In genomic region chr8:71366771-71367528, GRCm38 (mm10) we compare ENCODE assay signal across 8 mouse cellular contexts. TPM values are rescaled to one million over a fixed set of nuclear protein-coding genes. Genes with fewer than 3 reads are reported as not detected.
DNase-seq lines count a peak whose midpoint lies in the region; ATAC-seq and TF ChIP-seq lines count a peak whose summit lies in the region.

Gene Use1 (plus strand): TSS chr8:71366848.

- DNase-seq in G1E (ENCODE audit: low spot score), result peak; percentile 59
- peak; percentile 91 to 95 for DNase-seq in cerebellum, adult 18-20 months
- peak; percentile 91 for DNase-seq in forelimb bud, embryonic 11.5 days (ENCODE audit: low read depth, low spot score)
- DNase-seq in layer of hippocampus, adult 9-10 months (ENCODE audit: low spot score), result peak; percentile 90
- DNase-seq in ovary, postnatal 10 days (ENCODE audit: low spot score), result peak; percentile 88
- DNase-seq in thymus, postnatal 10 days (ENCODE audit: low spot score in 2 of 2), result peak; percentile 87 to 89

- peak; percentile 65 for ATAC-seq in G1E (ENCODE audit: extremely low read depth, insufficient number of reproducible peaks, low FRiP score, poor library complexity, severe bottlenecking)
- ATAC-seq in hematopoietic stem cell, adult 5-6 weeks (replicated peaks in 1 of 2; ENCODE audit: insufficient read depth in 1 of 2, low FRiP score in 2 of 2, low TSS enrichment in 1 of 2, low read depth in 1 of 2, poor library complexity in 2 of 2, severe bottlenecking in 2 of 2), result peak; percentile 79
- ATAC-seq in lung, embryonic 16.5 days (ENCODE audit: low read depth), result peak; percentile 85

- peak within 1 kb of the TSS; percentile 71 for H3K9ac ChIP-seq in lung, embryonic 16.5 days (ENCODE audit: low read length)

- H3K9me3 ChIP-seq in G1E (replicated peaks), result no peaks in the 10 kb centered on the region
- no peaks in the 10 kb centered on the region for H3K9me3 ChIP-seq in lung, embryonic 16.5 days (ENCODE audit: control insufficient read depth, low read length)

- no peak for TF ChIP-seq CTCF in G1E (IDR thresholded peaks at IDR 0.05; ENCODE audit: low read depth, low read length)

- peak within 1 kb of the TSS; percentile 81 for H3K4me3 ChIP-seq in G1E (ENCODE audit: low read depth, low read length)
- H3K4me3 ChIP-seq in lung, embryonic 16.5 days (ENCODE audit: low read length), result peak within 1 kb of the TSS; percentile 67

- peak within 1 kb of the TSS; percentile 77 for H3K4me2 ChIP-seq in lung, embryonic 16.5 days (ENCODE audit: low read depth, low read length)

- peaks cover 43% of the 10 kb centered on the region for H3K4me1 ChIP-seq in G1E (ENCODE audit: insufficient read depth, low read depth, low read length)
- peaks cover 11% of the 10 kb centered on the region for H3K4me1 ChIP-seq in lung, embryonic 16.5 days (replicated peaks; ENCODE audit: control insufficient read depth, insufficient read depth, low read length)

- peak within 1 kb of the TSS; percentile 85 for H3K27ac ChIP-seq in lung, embryonic 16.5 days (ENCODE audit: low read length)

- under 1% methylated on average over 55 of the region's 56 CpGs for WGBS in lung, embryonic 16.5 days

- peaks cover 28% of the 10 kb centered on the region for H3K36me3 ChIP-seq in G1E (replicated peaks)
- peaks cover 8% of the 10 kb centered on the region for H3K36me3 ChIP-seq in lung, embryonic 16.5 days (ENCODE audit: control insufficient read depth, insufficient read depth, low read length)

- no peaks in the 10 kb centered on the region for H3K27me3 ChIP-seq in G1E (ENCODE audit: insufficient read depth, low read length)
- H3K27me3 ChIP-seq in lung, embryonic 16.5 days (ENCODE audit: control insufficient read depth, insufficient read depth, low read depth, low read length), result no peaks in the 10 kb centered on the region

RNA-seq across cellular contexts. Expression of gene Use1, which starts in this region (rescaled TPM):
- total RNA-seq in G1E (2014; fragmentation: Nextera tagmentation) (23.3 and 34.5 TPM in 2 replicates), G1E (2017) (70.8 and 81.0 TPM in 2 replicates)
- polyA plus RNA-seq in G1E (2012), result 151 and 198 TPM in 2 replicates
- total RNA-seq in hematopoietic stem cell, adult 5-6 weeks (2017), result 178 and 190 TPM in 2 replicates
- 95.6 and 101 TPM in 2 replicates for polyA plus RNA-seq in lung, embryonic 16.5 days (2015; fragmentation: Nextera tagmentation; extraction: Ambion mirVana)

Comparison
In these comparisons a context has a peak if more than half of its experiments do, and no peak if none do; other contexts are left out.
1. Peak in every context shown above with its lines: DNase-seq, ATAC-seq, H3K4me3 ChIP-seq and H3K27ac ChIP-seq.